Mouse (Mus musculus) forelimb bud, embryonic 11.5 days (tissue): ENCODE measurements around the gene Spaca9.

Source experiments
- DNase-seq: peaks from one replicate; pipeline ENCODE4 v3.0.0-alpha.2; 2012; ENCODE audit warnings: low read depth, low spot score

Spaca9 gene

GRCm38 (mm10) chr2:28699361-28700335, at the start of gene Spaca9, which contains the start of gene Ak8:
Spaca9 (minus strand) TSS chr2:28699727.
Ak8 (plus strand) TSS chr2:28700164.
- peak; percentile 87 for DNase-seq

- DNase-seq = no peak
Measured at GRCm38 (mm10) chr2:28747705-28748104, 48.2 kb upstream of the Spaca9 start.

GRCm38 (mm10) chr2:28746682-28747332, 47.3 kb upstream of the Spaca9 start:
- no peak for DNase-seq

- no peak for DNase-seq
Measured at GRCm38 (mm10) chr2:28742701-28743100, 43.2 kb upstream of the Spaca9 start.

GRCm38 (mm10) chr2:28740159-28740558, 40.6 kb upstream of the Spaca9 start:
- DNase-seq = no peak

GRCm38 (mm10) chr2:28737112-28737511, 37.6 kb upstream of the Spaca9 start:
- no peak for DNase-seq

- no peak for DNase-seq
Measured at GRCm38 (mm10) chr2:28730676-28731075, 31.1 kb upstream of the Spaca9 start.

- no peak for DNase-seq
Measured at GRCm38 (mm10) chr2:28727786-28728404, 28.4 kb upstream of the Spaca9 start.

- no peak for DNase-seq
Measured at GRCm38 (mm10) chr2:28723912-28724311, 24.4 kb upstream of the Spaca9 start.

- DNase-seq = no peak
Measured at GRCm38 (mm10) chr2:28722419-28722818, 22.9 kb upstream of the Spaca9 start.

- DNase-seq = no peak
Measured at GRCm38 (mm10) chr2:28713036-28713435, 13.5 kb upstream of the Spaca9 start.

GRCm38 (mm10) chr2:28706787-28707186, 7.3 kb upstream of the Spaca9 start:
- DNase-seq = no peak

- DNase-seq = no peak
Measured at GRCm38 (mm10) chr2:28706106-28706636, 6.6 kb upstream of the Spaca9 start.

GRCm38 (mm10) chr2:28701646-28702262, 2.2 kb upstream of the Spaca9 start:
- no peak for DNase-seq

- DNase-seq = no peak
Measured at GRCm38 (mm10) chr2:28698566-28698965, 961 bp downstream of the Spaca9 start.

- DNase-seq = no peak
Measured at GRCm38 (mm10) chr2:28692692-28693091, 6.8 kb downstream of the Spaca9 start.

- peak; percentile 42 for DNase-seq
Measured at GRCm38 (mm10) chr2:28688431-28688830, 11.1 kb downstream of the Spaca9 start.

GRCm38 (mm10) chr2:28685895-28686294, 13.6 kb downstream of the Spaca9 start:
- no peak for DNase-seq

GRCm38 (mm10) chr2:28681718-28682117, 17.8 kb downstream of the Spaca9 start:
- DNase-seq = no peak

- DNase-seq = peak; percentile 18
Measured at GRCm38 (mm10) chr2:28680710-28681109, 18.8 kb downstream of the Spaca9 start.

- no peak for DNase-seq
Measured at GRCm38 (mm10) chr2:28676005-28676404, 23.5 kb downstream of the Spaca9 start.
